Mouse (Mus musculus) bone marrow macrophage, adult 2 months (primary cell): ENCODE data around the gene Bptf.

Source experiments
- CTCF ChIP-seq: IDR thresholded peaks from 2 replicates; pipeline ENCODE4 v1.5.1; 2012; ENCODE audit warnings: low read depth, mild to moderate bottlenecking, low read length, moderate library complexity
- POLR2A ChIP-seq: IDR thresholded peaks from 2 replicates; pipeline ENCODE4 v1.6.1; 2012; ENCODE audit warnings: mild to moderate bottlenecking, low read depth, low read length, borderline replicate concordance

DNA sequence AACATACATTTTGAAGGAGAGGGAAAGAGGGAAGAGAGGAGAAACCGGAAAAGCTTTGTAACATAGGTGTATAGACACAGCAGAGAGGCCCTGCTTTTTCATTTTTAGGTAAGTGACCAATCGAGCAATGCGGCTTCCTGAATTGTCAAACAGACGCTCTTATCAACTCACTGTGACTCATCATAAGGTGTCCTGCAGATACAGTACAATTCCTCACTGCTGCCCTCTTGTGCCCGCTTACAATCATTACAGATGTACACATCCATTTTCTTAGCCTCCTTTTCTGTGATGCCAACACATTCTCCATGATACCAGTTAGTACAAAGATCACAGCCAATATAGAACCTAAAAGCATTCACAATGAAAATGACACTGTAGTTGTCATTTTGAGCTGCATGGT lies 87.6 kb downstream of the Bptf start:
- TF ChIP-seq POLR2A (no peak), CTCF (no peak)
